Mouse (Mus musculus): Measurements from ENCODE around the gene Afap1.
A peak's percentile ranks its signal among the peaks of the same experiment; 100 is the strongest.

The Afap1 gene

DNA sequence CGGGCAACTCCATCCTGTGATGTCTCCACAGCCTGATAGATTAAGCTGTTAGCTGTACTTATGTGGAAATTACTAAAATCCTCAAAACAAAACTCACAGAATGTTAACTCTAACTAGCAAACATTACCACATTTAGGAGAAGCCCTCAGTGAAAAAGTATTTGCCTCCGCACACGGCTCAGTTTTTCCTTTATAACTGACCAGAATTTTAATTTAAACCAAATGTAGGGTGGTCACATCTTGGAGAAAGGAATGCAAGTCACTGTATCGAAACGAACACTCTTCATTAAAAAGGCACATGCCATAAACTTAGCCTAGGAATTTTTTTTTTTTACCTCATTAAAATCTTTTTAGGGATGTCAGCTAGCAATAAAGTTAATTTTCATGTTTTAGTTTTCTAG lies 87.4 kb downstream of the Afap1 start:
- DNase-seq = no peak

DNA sequence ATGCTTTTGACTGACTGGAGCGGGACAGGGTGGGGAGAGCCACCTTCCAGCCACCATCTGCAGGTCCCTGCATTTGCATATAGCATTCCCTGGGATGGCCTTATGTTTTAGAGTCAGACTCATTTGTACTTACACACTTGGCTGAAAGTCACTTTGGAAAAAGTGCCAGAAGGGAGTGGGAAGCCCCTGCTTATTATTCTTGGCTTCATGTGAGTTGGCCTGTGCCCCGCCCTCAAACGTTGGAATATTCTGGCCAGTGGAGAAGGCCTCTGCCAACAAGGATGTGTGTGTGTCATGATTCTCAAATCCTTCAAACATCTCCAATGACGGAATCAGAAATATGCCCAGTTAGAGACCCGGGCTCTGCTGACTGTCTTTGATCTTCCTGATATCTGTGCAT lies 88.2 kb downstream of the Afap1 start:
- no peak for DNase-seq

DNA sequence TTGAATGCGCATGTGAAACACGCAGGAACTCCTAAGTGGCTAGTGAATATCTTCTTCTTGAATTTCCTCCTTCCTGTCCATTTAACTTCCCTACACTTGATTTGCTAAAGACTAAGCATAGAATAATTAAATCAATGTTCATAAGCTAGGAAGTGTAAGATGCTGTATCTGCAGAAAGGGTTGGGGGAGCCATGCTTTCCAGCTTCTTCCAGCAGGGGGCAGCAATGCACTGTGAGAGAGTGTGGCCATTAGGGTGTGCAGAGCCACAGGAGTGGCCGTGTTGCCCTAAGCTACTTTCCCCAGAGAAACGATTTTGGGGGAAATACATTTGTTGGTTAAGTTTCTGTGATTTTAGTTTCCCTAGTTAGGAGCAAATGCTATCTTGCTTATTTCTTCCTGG lies 88.9 kb downstream of the Afap1 start:
- no peak for DNase-seq

DNA sequence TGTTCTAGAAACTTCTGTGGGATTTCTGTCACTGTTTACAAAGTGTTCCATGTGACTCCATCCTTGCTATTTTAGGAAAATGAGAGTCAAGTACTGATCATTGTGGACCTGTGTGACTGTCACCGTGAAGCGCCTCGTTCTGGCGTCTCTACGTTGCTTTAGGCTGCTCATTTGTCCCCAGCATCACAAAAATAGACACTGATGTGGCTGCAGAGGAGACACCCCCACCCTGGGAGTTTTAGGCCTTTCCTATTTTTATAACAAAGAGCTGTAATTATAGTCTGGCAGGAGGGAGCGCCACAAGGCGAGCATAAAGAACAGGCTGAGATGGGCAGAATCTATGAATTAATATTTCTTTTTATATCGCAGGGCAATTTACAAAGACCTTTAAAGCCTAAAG lies 92.5 kb downstream of the Afap1 start:
- DNase-seq = peak; percentile 93

GRCm38 (mm10) chr5:35988085-35988484 lies 95.0 kb downstream of the Afap1 start:
- no peak for DNase-seq

DNA sequence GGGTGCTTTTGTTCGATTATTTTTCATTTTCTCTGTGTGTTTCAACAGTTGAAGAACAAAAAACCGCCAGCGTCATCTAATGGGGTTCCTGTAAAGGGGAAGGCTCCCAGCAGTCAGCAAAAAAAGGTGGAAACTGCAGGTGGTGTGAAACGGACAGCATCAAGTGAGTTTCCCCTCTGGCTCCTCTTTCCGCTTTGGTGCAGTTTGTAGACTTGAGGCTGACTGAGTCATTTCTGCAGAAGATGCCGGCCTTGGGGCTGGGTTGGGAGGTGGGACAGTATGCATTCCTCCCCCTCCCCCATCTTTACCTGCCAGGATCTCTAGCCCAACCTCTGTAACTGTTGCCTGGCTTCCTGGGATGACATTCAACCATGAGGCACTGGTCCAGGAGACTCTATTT lies 96.4 kb downstream of the Afap1 start:
- DNase-seq = no peak

DNA sequence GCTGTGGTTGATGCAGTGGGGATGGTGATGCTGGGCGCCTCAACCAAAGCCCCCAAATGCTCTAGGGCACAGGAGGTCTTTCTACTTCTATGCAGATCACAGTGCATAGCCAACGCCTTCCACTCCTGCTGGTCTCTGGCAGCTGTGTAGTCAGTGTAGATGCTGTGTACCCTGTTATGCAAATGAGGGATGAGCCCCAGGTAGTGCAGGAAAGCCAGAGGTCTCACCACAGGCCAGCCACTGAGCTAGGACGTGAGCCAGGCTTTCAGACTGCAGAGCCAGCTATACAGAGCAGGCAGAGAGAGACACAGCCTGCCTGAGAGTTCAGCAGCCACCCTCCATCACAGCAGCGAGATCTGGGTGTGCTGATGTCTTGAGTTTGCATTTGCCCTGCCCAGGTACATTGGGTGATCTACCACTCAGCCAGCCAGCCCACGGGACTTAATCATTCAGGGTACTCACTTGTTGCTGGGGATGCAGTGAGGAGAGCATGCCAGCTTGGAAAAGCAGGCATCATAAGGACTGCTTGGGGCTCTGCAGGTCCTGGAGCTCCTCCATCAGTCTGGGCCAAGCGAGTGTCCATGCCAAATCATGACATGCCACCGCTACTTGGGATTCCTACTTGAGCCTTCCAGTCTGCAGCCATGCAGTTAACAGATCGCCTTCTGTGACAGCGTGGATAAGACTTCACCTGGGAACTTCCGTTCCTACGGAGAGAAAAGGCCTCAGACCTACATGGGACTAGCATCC lies 97.0 kb downstream of the Afap1 start:
- DNase-seq = no peak

GRCm38 (mm10) chr5:36003797-36004196 lies 110.7 kb downstream of the Afap1 start:
- DNase-seq = no peak

DNA sequence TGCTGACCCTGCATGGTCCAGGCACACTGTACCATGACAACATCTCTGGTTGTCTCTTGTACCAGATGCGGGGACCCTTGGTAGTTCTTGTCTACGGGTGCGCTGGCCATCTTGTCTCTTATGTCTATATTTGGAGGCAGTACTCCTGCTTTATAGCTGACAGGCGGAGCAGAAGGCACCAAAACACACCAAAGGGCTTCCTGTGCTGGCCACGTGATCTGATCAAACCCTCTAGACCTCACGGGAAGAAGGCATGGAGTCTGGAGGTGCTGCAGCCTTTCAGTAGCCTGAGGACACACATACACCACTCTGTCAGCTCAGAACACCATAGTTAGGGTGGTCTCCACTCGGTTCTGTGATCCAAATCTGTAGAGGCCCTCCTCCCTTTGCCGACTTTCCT lies 113.0 kb downstream of the Afap1 start:
- no peak for DNase-seq

- no peak for DNase-seq
These were observed 113.5 kb downstream of the Afap1 start for GRCm38 (mm10) chr5:36006586-36006985.

- DNase-seq = peak; percentile 92
These were observed 114.5 kb downstream of the Afap1 start for GRCm38 (mm10) chr5:36007649-36008048.

DNA sequence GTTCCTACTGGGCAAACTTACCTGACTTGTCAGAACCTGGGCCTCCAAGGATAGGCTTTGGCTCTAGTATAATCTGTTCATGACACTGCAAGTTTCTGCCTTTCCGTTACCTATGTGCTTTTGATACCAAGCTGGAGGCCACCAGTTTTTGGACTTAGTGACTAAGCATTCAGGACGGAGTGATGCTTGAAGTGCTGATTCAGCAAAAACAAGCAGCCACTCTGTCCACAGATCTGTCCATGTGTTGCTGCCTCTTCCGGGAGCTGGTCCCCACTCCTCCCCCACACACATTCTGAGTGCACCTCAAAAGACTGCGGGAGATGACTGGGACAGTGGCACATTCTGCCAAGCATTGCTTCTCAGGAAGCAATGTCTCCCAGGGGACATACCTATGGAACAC lies 116.3 kb downstream of the Afap1 start:
- DNase-seq = no peak

DNA sequence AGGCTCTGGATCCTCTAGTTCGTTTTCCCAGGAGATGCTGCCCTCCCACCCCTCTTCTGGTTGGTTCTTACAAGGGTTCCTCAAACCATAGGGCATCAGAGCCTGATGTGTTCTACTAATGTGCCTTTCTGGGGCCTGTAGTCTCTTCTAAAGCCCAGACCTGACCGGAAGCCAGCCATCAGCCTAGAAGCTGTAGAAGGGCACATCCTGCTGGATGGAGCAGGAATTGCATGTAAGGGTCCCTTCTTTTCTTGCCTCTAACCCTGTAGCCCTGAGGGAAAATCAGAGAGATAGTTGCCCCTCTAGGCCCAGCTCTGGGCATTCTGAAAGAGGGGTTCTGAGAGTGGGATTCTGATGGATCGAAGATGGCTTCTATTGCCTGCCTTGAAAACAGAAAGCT lies 125.2 kb downstream of the Afap1 start:
- no peak for DNase-seq

DNA sequence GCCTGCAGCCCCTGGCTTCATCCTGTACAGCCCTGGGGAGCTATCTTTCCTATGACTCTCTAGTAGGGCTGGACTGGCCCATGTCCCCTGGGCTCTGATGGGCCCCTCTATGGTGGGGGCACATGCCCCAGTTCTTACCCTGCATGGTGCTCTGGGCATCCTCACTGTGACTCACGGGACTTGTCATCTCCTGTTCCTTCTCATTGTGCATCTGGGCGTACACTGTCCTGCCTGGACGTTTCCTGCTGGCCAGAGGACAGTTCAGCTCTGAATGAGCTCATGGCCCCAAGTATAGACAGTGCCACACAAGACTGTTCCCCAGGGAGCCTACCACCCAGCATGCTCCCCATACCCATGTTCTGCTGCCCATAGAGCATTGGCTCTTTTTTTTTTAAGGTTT lies 128.0 kb downstream of the Afap1 start:
- no peak for DNase-seq

DNA sequence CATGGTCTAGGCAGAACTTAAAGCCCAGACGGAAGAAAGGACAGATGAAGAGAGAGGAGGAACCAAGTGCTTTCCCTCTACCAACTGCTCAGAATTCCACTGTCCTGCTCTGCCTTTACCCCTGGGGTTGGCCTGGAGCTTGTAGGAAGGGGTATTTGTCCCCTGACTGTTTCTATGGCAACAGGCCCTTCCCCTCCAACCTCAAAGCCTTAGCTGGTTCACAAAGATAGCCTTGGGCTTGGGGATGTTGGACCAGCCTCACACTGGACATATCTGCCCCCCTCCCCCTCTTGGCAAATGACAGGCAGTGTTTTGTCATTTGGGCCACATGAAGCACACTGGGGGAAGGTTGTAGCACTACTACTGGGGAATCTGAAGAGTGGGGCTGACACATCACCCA lies 129.2 kb downstream of the Afap1 start:
- no peak for DNase-seq

GRCm38 (mm10) chr5:36024003-36024685 lies 131.0 kb downstream of the Afap1 start:
- DNase-seq = peak; percentile 82

GRCm38 (mm10) chr5:36025076-36025475 lies 132.0 kb downstream of the Afap1 start:
- no peak for DNase-seq

DNA sequence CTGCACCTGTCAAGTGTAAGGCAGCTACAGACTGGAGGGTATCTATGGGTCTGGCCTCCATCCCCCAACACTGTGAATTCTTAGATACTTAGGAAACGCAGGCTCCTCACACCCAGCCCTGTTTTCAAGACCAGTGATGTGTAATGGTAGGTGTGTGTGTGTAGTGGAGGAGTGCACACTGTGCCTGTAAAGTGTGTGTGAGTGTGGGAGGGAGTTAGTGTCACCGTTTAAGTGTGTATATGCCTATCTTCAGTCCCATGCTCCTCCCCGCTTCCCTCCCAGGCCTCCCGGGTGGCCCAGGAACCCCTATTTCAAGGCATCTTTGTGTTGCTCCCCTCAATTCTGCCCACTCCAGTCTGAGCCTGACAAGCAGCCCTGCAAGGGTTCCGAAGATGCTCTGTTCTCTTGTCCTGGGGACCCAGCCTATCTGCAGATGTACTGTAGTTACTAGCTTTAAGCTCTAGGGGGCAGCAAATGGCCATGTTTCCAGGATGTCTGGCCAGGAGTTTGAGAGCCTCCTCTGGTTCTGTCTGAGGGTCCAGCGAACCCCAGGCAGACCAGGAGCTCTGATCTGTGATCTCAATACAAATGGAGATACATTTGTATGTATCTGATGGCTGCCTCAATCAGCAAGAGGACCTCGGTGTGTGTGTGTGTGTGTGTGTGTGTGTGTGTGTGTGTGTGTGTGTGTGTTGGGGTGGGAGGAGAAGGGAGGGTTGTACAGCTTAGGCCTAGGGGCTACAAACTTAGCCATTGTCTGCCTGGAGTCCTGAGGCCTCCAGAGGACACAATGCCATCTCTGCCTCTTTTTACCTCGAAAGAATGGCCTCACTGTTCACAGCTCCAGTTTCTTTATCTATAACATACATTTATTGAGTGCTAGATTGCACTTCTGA lies 140.7 kb downstream of the Afap1 start:
- DNase-seq = peak; percentile 90

- peak; percentile 89 for DNase-seq
These were observed 146.5 kb downstream of the Afap1 start for GRCm38 (mm10) chr5:36039596-36039995.

GRCm38 (mm10) chr5:36040398-36041235 lies 147.5 kb downstream of the Afap1 start:
- peak; percentile 90 for DNase-seq

DNA sequence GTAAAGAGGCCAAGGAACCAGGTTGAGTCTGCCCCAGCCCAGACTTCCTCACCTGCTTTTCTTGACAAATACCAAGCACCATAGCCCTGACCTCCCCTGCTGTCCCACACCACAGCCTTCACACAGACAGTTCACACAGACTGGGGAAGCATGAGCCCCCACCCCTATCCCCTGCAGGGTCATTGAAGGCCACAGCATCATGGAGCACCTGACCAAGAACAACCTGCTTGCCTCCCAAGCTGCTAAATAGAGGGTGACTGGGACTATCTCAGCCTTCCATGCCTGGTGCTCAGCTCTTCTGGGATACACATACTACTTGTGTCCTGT lies 148.1 kb downstream of the Afap1 start:
- DNase-seq = peak; percentile 77

DNA sequence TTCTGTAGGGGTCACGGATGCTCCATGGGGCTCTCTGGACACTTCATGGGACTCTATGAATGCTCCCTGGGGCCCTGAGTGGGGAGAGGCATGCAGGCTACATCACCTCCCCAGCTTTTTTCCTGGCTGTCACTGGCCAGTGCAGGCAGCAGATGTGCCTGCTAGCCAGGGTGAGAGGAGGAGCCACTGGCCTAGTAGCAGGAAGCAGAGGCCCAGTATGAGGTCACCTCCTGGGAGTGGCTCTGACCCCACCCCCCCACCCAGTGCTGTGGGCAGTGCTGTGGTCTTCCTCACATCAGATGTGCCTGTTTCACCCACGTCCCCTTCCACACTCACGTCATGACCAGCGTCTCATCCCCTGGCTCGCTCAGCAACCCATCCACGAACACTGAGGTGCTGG lies 148.6 kb downstream of the Afap1 start:
- peak; percentile 87 for DNase-seq

DNA sequence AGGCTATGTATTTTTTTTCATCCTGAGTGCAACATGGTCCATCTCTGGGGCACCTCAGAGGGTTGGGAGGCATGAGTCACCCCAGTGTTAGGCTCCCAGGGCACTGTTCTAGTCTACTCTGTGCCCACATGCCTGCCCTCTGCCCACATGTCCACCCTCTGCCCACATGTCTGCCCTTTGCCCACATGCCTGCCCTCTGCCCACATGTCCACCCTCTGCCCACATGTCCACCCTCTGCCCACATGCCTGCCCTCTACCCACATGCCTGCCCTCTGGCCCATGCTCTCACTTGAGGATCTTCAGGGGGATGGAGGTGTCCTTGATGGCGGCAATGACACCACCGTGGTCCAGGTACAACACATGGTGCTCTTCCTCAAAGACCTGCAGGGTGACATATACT lies 150.0 kb downstream of the Afap1 start:
- DNase-seq = peak; percentile 89
